ENCODE assay signal across 9 mouse cellular contexts in the genomic region with DNA sequence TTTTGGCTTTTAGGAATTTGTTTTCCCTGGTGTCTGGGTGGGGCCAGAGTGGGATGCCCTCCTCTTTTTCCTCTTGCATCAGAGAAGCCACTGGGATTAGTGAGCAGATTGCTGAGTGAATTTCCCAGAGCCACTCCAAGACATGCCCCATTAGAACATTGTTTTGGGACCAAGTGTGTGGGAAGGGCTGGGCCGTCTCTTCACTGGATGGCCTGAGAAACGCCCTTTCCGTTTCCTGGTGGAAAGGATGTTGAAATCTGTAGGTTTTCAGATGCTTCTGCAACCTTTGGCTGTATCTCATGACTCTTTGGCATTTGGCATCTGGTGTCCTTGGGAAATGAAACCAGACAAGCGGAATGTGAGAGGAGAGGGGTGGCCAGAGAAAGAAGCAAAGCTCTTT. TPM values are rescaled to one million over a fixed set of nuclear protein-coding genes. Genes with fewer than 3 reads are reported as not detected.
DNase-seq lines count a peak whose midpoint lies in the region; ATAC-seq lines count a peak whose summit lies in the region.
"Had no signal": no experiment of that assay in that cellular context is flagged by ENCODE, and none has a peak within 500 bp of the region (broad histone marks: within the 10 kb centered on the region; RNA-seq: fewer than 3 reads in every experiment).

No protein-coding gene starts in this region.

- H3K4me2 ChIP-seq in hindbrain, embryonic 11.5 days (replicated peaks; ENCODE audit: low read depth, low read length), result no peak overlapping the region
- no peak overlapping the region for H3K4me2 ChIP-seq in hindbrain, embryonic 14.5 days (replicated peaks)
- H3K4me2 ChIP-seq in forebrain, embryonic 11.5 days (ENCODE audit: low read depth, low read length, severe bottlenecking), result no peak overlapping the region
- H3K4me2 ChIP-seq: embryonic facial prominence, embryonic 13.5 days had no signal

- H3K9me3 ChIP-seq in hindbrain, embryonic 10.5 days, result no peaks in the 10 kb centered on the region
- H3K9me3 ChIP-seq in hindbrain, embryonic 11.5 days (ENCODE audit: control insufficient read depth, low read length), result no peaks in the 10 kb centered on the region
- H3K9me3 ChIP-seq in hindbrain, embryonic 14.5 days (ENCODE audit: control insufficient read depth, low read length), result no peaks in the 10 kb centered on the region
- H3K9me3 ChIP-seq in forebrain, embryonic 11.5 days (ENCODE audit: control insufficient read depth, low read length), result no peaks in the 10 kb centered on the region
- H3K9me3 ChIP-seq: embryonic facial prominence, embryonic 13.5 days had no signal

- H3K36me3 ChIP-seq in hindbrain, embryonic 10.5 days, result no peaks in the 10 kb centered on the region
- H3K36me3 ChIP-seq in hindbrain, embryonic 11.5 days (ENCODE audit: control insufficient read depth, insufficient read depth, low read length), result no peaks in the 10 kb centered on the region
- H3K36me3 ChIP-seq in hindbrain, embryonic 14.5 days (replicated peaks; ENCODE audit: control insufficient read depth, insufficient read depth), result no peaks in the 10 kb centered on the region; the same call in 1 of the 2 replicates
- no peaks in the 10 kb centered on the region for H3K36me3 ChIP-seq in forebrain, embryonic 11.5 days (ENCODE audit: control insufficient read depth, insufficient read depth, low read length)
- H3K36me3 ChIP-seq: embryonic facial prominence, embryonic 13.5 days had no signal

- no peaks in the 10 kb centered on the region for H3K27me3 ChIP-seq in hindbrain, embryonic 10.5 days (ENCODE audit: insufficient read depth, poor library complexity, severe bottlenecking)
- H3K27me3 ChIP-seq in hindbrain, embryonic 11.5 days (ENCODE audit: control insufficient read depth, insufficient read depth, low read length), result no peaks in the 10 kb centered on the region
- H3K27me3 ChIP-seq in hindbrain, embryonic 14.5 days (ENCODE audit: control insufficient read depth, insufficient read depth, low read length), result no peaks in the 10 kb centered on the region
- H3K27me3 ChIP-seq in forebrain, embryonic 11.5 days (ENCODE audit: control insufficient read depth, insufficient read depth, low read length), result no peaks in the 10 kb centered on the region
- H3K27me3 ChIP-seq: embryonic facial prominence, embryonic 13.5 days had no signal

- no peak for ATAC-seq in hindbrain, embryonic 11.5 days (ENCODE audit: low FRiP score)
- ATAC-seq in hindbrain, embryonic 14.5 days (ENCODE audit: low FRiP score), result no peak
- no peak for ATAC-seq in forebrain, embryonic 11.5 days (replicated peaks; ENCODE audit: low FRiP score)

- WGBS in hindbrain, embryonic 10.5 days, result 91% methylated on average over 4 of the region's 4 CpGs
- WGBS in hindbrain, embryonic 11.5 days, result 85% methylated on average over 4 of the region's 4 CpGs
- WGBS in hindbrain, embryonic 14.5 days, result 88% methylated on average over 4 of the region's 4 CpGs
- 89% methylated on average over 4 of the region's 4 CpGs for WGBS in forebrain, embryonic 11.5 days

- no peak for DNase-seq in hindbrain, embryonic 10.5 days (ENCODE audit: low spot score)
- DNase-seq in hindbrain, embryonic 11.5 days (ENCODE audit: low spot score), result no peak
- peak; percentile 45 for DNase-seq in adrenal gland, postnatal 10 days
- DNase-seq in heart, postnatal 14 days, result peak; percentile 50 to 60
- peak; percentile 57 for DNase-seq in lung, postnatal 14 days
- DNase-seq in spleen, postnatal 4 days (ENCODE audit: low spot score in 2 of 2), result no peak
- DNase-seq in hindbrain, embryonic 14.5 days (ENCODE audit: low spot score), result no peak
- no peak for DNase-seq in forebrain, embryonic 11.5 days (ENCODE audit: low spot score)

- H3K27ac ChIP-seq in hindbrain, embryonic 10.5 days, result peak overlapping the region; percentile 35; the same call in 1 of the 2 replicates
- H3K27ac ChIP-seq in hindbrain, embryonic 11.5 days (ENCODE audit: low read depth, low read length), result no peak overlapping the region
- H3K27ac ChIP-seq in hindbrain, embryonic 14.5 days, result no peak overlapping the region
- no peak overlapping the region for H3K27ac ChIP-seq in forebrain, embryonic 11.5 days (ENCODE audit: low read depth, low read length)
- H3K27ac ChIP-seq: embryonic facial prominence, embryonic 13.5 days had no signal

- no peak overlapping the region for H3K9ac ChIP-seq in hindbrain, embryonic 11.5 days (ENCODE audit: low read depth, low read length)
- H3K9ac ChIP-seq in hindbrain, embryonic 14.5 days, result no peak overlapping the region
- H3K9ac ChIP-seq in forebrain, embryonic 11.5 days (ENCODE audit: low read length), result no peak overlapping the region
- H3K9ac ChIP-seq: embryonic facial prominence, embryonic 13.5 days had no signal

- H3K4me1 ChIP-seq in hindbrain, embryonic 10.5 days (replicated peaks), result peaks cover 45% of the 10 kb centered on the region
- no peaks in the 10 kb centered on the region; the same call in 1 of the 2 replicates for H3K4me1 ChIP-seq in hindbrain, embryonic 11.5 days (replicated peaks; ENCODE audit: control insufficient read depth, insufficient read depth, low read length)
- peaks cover 25% of the 10 kb centered on the region for H3K4me1 ChIP-seq in hindbrain, embryonic 14.5 days (replicated peaks; ENCODE audit: control insufficient read depth, insufficient read depth, low read length)
- no peaks in the 10 kb centered on the region for H3K4me1 ChIP-seq in forebrain, embryonic 11.5 days (replicated peaks; ENCODE audit: control insufficient read depth, insufficient read depth, low read length)

- no peak overlapping the region for H3K4me3 ChIP-seq in hindbrain, embryonic 10.5 days
- no peak overlapping the region for H3K4me3 ChIP-seq in hindbrain, embryonic 11.5 days (ENCODE audit: low read depth, low read length)
- no peak overlapping the region for H3K4me3 ChIP-seq in hindbrain, embryonic 14.5 days (replicated peaks; ENCODE audit: low read length)
- H3K4me3 ChIP-seq in forebrain, embryonic 11.5 days (ENCODE audit: low read depth, low read length), result no peak overlapping the region
- H3K4me3 ChIP-seq: embryonic facial prominence, embryonic 13.5 days had no signal

- intact Hi-C loops in heart, postnatal 14 days (cut with DNase I), result loop anchor here (2.0 to 5.0 kb wide), 3 partner anchors 47 to 92 kb away; no protein-coding TSS in a partner anchor

RNA-seq across cellular contexts. Expression of gene Daam1, which starts 54.8 kb away (rescaled TPM):
- 8.4 and 11.6 TPM in 2 replicates for polyA plus RNA-seq in hindbrain, embryonic 10.5 days (2016; fragmentation: Nextera tagmentation; extraction: Ambion mirVana)
- polyA plus RNA-seq in hindbrain, embryonic 11.5 days (2014; fragmentation: Nextera tagmentation; extraction: Ambion mirVana), result 24.3 and 30.9 TPM in 2 replicates
- 10 to 100 TPM; 21.8 to 26.7 TPM for total RNA-seq in adrenal gland, postnatal 10 days (2021)
- total RNA-seq in heart, postnatal 14 days (2021), result 10 to 100 TPM; 67.5 to 70.7 TPM
- 41.2 and 44.2 TPM in 2 replicates for polyA plus RNA-seq in hindbrain, embryonic 14.5 days (2014; fragmentation: Nextera tagmentation; extraction: Ambion mirVana)
- polyA plus RNA-seq in forebrain, embryonic 11.5 days (2014; fragmentation: Nextera tagmentation; extraction: Ambion mirVana), result 16.8 and 17.7 TPM in 2 replicates

Comparison
In these comparisons a context has a peak if more than half of its experiments do, and no peak if none do; other contexts are left out.
1. DNase-seq: peak in adrenal gland, postnatal 10 days (single experiment), heart, postnatal 14 days (2 of 2) and lung, postnatal 14 days (single experiment); none in hindbrain, embryonic 10.5 days (single experiment), hindbrain, embryonic 11.5 days (single experiment), spleen, postnatal 4 days (0 of 2), hindbrain, embryonic 14.5 days (single experiment) and forebrain, embryonic 11.5 days (single experiment).